In the genomic region with DNA sequence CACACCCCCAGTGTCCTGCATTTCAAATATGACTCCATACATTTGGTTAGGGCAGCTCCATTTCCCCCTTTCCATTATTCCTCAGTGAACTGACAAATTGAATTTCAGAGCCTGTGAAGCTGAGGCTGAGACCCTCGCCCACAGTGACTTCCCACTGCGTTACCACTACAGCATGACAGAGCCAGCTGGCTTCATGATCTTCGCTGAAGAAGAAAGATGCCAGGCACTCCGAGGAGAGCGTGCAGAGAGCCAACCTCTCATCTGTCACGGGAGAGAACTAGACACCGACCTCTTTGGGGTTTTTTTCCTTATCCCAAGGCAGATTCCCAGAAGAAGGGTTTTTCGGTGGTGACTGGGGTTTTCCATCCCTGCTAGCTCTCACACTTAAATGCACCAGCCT, we compare ENCODE assay signal across 17 mouse cellular contexts.
"Had no signal": no experiment of that assay in that cellular context is flagged by ENCODE, and none has a peak within 500 bp of the region (broad histone marks: within the 10 kb centered on the region; RNA-seq: fewer than 3 reads in every experiment).

No protein-coding gene starts in this region.

- H3K27ac ChIP-seq: kidney, embryonic 15.5 days; liver, embryonic 13.5 days; midbrain, embryonic 12.5 days; midbrain, embryonic 15.5 days; neural tube, embryonic 13.5 days; stomach, embryonic 15.5 days had no signal

- H3K9me3 ChIP-seq: kidney, embryonic 15.5 days; liver, embryonic 13.5 days; midbrain, embryonic 12.5 days; midbrain, embryonic 15.5 days; neural tube, embryonic 13.5 days; stomach, embryonic 15.5 days had no signal

- H3K4me3 ChIP-seq: kidney, embryonic 15.5 days; liver, embryonic 13.5 days; midbrain, embryonic 12.5 days; midbrain, embryonic 15.5 days; myocyte; neural tube, embryonic 13.5 days; stomach, embryonic 15.5 days had no signal

- ATAC-seq: midbrain, embryonic 15.5 days had no signal

- H3K4me2 ChIP-seq: kidney, embryonic 15.5 days; liver, embryonic 13.5 days; midbrain, embryonic 12.5 days; midbrain, embryonic 15.5 days; neural tube, embryonic 13.5 days; stomach, embryonic 15.5 days had no signal

- H3K36me3 ChIP-seq: kidney, embryonic 15.5 days; liver, embryonic 13.5 days; midbrain, embryonic 12.5 days; midbrain, embryonic 15.5 days; neural tube, embryonic 13.5 days; stomach, embryonic 15.5 days had no signal

- DNase-seq: kidney, adult 8-10 months; kidney, postnatal 10 days; kidney, postnatal 36 days; liver, embryonic 13.5 days; lung, adult 2 months; lung, postnatal 14 days; lung, postnatal 4 days; retina, postnatal 1 day; right cerebral cortex, postnatal 25 days; spleen, adult 18-20 months; thymus, postnatal 25 days had no signal

- H3K27me3 ChIP-seq: kidney, embryonic 15.5 days; liver, embryonic 13.5 days; midbrain, embryonic 15.5 days; neural tube, embryonic 13.5 days; stomach, embryonic 15.5 days had no signal

- H3K4me1 ChIP-seq: liver, embryonic 13.5 days; midbrain, embryonic 12.5 days; neural tube, embryonic 13.5 days; stomach, embryonic 15.5 days had no signal

- H3K9ac ChIP-seq: kidney, embryonic 15.5 days; liver, embryonic 13.5 days; midbrain, embryonic 12.5 days; midbrain, embryonic 15.5 days; neural tube, embryonic 13.5 days; stomach, embryonic 15.5 days had no signal
